Mouse (Mus musculus): Measurements from ENCODE around the gene Tuba1c. TPM values are rescaled to one million over a fixed set of nuclear protein-coding genes. Genes with fewer than 3 reads are reported as not detected.

Tuba1c gene
- total and polyA plus RNA-seq, 3 experiments: 178 to 390 (median 220) TPM

- TF ChIP-seq GABPA (IDR thresholded peaks at IDR 0.05; ENCODE audit: insufficient replicate concordance, low read depth, low read length) (no peak; the same call in 1 of the 2 replicates), POLR2A (IDR thresholded peaks at IDR 0.05; ENCODE audit: low read depth, low read length) (peak; percentile 79), ZMIZ1 (IDR thresholded peaks at IDR 0.05; ENCODE audit: low read depth, low read length) (peak; percentile 61; the same call in 1 of the 2 replicates), HCFC1 (IDR thresholded peaks at IDR 0.05; ENCODE audit: low read depth, low read length) (peak; percentile 89), SMC3 (IDR thresholded peaks at IDR 0.05; ENCODE audit: low read depth, low read length) (peak; percentile 79)
Observed at GRCm38 (mm10) chr15:98993093-98993793, 36.4 kb upstream of the Tuba1c start (continued).

DNA sequence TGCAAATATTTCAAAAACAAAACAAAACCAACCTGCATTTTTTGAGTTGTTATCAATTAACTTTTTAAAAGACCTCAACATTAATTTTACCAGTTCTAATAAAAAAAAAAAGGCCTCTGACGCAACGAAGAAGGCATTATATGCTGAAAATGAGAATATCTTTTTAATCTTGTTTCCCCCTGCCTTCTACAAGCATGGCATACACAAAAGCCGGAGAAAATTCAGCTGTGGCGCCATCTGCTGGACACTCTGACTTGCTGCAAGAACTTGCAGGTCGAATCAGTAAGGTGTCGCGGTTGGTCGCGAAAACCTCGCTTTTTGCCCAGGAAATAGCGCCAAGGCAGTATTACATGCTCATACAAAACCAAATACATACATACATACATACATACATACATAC is 35.8 kb upstream of the Tuba1c start:
- H3K4me2 ChIP-seq (ENCODE audit: insufficient read depth, low read depth, poor library complexity, severe bottlenecking): peak overlapping the region; percentile 18; the same call in 1 of the 2 replicates
- H3K4me3 ChIP-seq (replicated peaks in 1 of 3; ENCODE audit: low read depth in 2 of 3, low read length in 2 of 3, poor library complexity in 1 of 3): peak overlapping the region in 2 of 3 experiments; percentile 57 to 82
- no peaks in the 10 kb centered on the region for H3K36me3 ChIP-seq (replicated peaks in 1 of 2; ENCODE audit: control insufficient read depth in 1 of 2, insufficient read depth in 1 of 2, low read length in 1 of 2)
- no peaks in the 10 kb centered on the region for H3K79me2 ChIP-seq (replicated peaks; ENCODE audit: control insufficient read depth, extremely low read depth, insufficient read depth, poor library complexity, severe bottlenecking)
- H3K4me1 ChIP-seq (ENCODE audit: control insufficient read depth in 1 of 2, insufficient read depth in 2 of 2): peaks cover 8 to 46% of the 10 kb centered on the region in 2 experiments
- H3K27me3 ChIP-seq (replicated peaks): no peaks in the 10 kb centered on the region
- in situ Hi-C loops (cut with MboI; ENCODE audit: low pct_ligation_motif_present, low pct_unique_long_range_greater_than_20kb, low sequenced_read_pairs) (loop anchor here (5.0 to 10.0 kb wide), 2 partner anchors 59 to 107 kb away; partner anchors contain the start of gene Tuba1b), dilution Hi-C loops (cut with MboI; ENCODE audit: extremely low pct_ligation_motif_present, extremely low pct_unique_long_range_greater_than_20kb, low sequenced_read_pairs) (no loop called here)
- H3K27ac ChIP-seq (ENCODE audit: insufficient read depth, low read depth): no peak overlapping the region
- H3K9ac ChIP-seq (ENCODE audit: insufficient read depth, low read depth): peak overlapping the region; percentile 74; the same call in 1 of the 2 replicates
- no peaks in the 10 kb centered on the region for H3K9me3 ChIP-seq (replicated peaks; ENCODE audit: low read length)
- DNase-seq (ENCODE audit: extremely low read depth): peak; percentile 100
- TF ChIP-seq MAX (IDR thresholded peaks at IDR 0.05; ENCODE audit: low read length) (peak; percentile 80), ZKSCAN1 (IDR thresholded peaks at IDR 0.05; ENCODE audit: borderline replicate concordance, low read depth, low read length) (no peak), MXI1 (IDR thresholded peaks at IDR 0.05; ENCODE audit: low read depth, low read length) (peak; percentile 91), E2F4 (IDR thresholded peaks at IDR 0.05; ENCODE audit: insufficient replicate concordance, low read depth, low read length) (no peak; the same call in 1 of the 2 replicates), POLR2AphosphoS2 (IDR thresholded peaks at IDR 0.05; ENCODE audit: low read depth, low read length) (no peak), NELFE (IDR thresholded peaks at IDR 0.05; ENCODE audit: low read depth, low read length) (no peak), SMC3 (IDR thresholded peaks at IDR 0.05; ENCODE audit: low read depth, low read length) (peak; percentile 93), JUND (conservative IDR thresholded peaks at IDR 0.05; ENCODE audit: low read depth, low read length) (0 out of 2 replicates have a peak, but pooled peaks have one; percentile 22), MAZ (IDR thresholded peaks at IDR 0.05; ENCODE audit: low read depth, low read length) (no peak), USF2 (conservative IDR thresholded peaks at IDR 0.05; ENCODE audit: low read depth, low read length) (no peak), NRF1 (IDR thresholded peaks at IDR 0.05; ENCODE audit: low read depth, low read length) (no peak), MAFK (IDR thresholded peaks at IDR 0.05; ENCODE audit: insufficient replicate concordance, low read length) (no peak), ZMIZ1 (IDR thresholded peaks at IDR 0.05; ENCODE audit: low read depth, low read length) (no peak), HCFC1 (IDR thresholded peaks at IDR 0.05; ENCODE audit: low read depth, low read length) (no peak; the same call in 1 of the 2 replicates), ZC3H11A (IDR thresholded peaks at IDR 0.05; ENCODE audit: low read depth, low read length) (peak; percentile 38; the same call in 1 of the 2 replicates), ELF1 (IDR thresholded peaks at IDR 0.05; ENCODE audit: low read depth, low read length) (no peak), CHD1 (IDR thresholded peaks at IDR 0.05; ENCODE audit: low read depth, low read length) (peak; percentile 44; the same call in 1 of the 2 replicates), GABPA (IDR thresholded peaks at IDR 0.05; ENCODE audit: insufficient replicate concordance, low read depth, low read length) (no peak), MYC (IDR thresholded peaks at IDR 0.05; ENCODE audit: low read depth, low read length) (peak; percentile 96), ZNF384 (IDR thresholded peaks at IDR 0.05; ENCODE audit: low read depth, low read length) (no peak; the same call in 1 of the 2 replicates), EP300 (IDR thresholded peaks at IDR 0.05; ENCODE audit: low read length) (no peak), USF1 (IDR thresholded peaks at IDR 0.05; ENCODE audit: low read depth, low read length) (no peak), PAX5 (IDR thresholded peaks at IDR 0.05; ENCODE audit: low read length) (no peak), POLR2A (IDR thresholded peaks at IDR 0.05; ENCODE audit: low read depth, low read length) (no peak), UBTF (IDR thresholded peaks at IDR 0.05; ENCODE audit: low read depth, low read length) (no peak), SIN3A (IDR thresholded peaks at IDR 0.05; ENCODE audit: low read length) (peak; percentile 51; the same call in 1 of the 2 replicates), IRF4 (IDR thresholded peaks at IDR 0.05; ENCODE audit: low read depth, low read length) (no peak), RAD21 (IDR thresholded peaks at IDR 0.05; ENCODE audit: low read depth, low read length) (peak; percentile 91), TCF12 (IDR thresholded peaks at IDR 0.05; ENCODE audit: low read depth, low read length) (0 out of 2 replicates have a peak, but pooled peaks have one; percentile 44), ETS1 (conservative IDR thresholded peaks at IDR 0.05; ENCODE audit: low read depth, low read length) (no peak), RCOR1 (conservative IDR thresholded peaks at IDR 0.05; ENCODE audit: low read depth, low read length) (no peak), TBP (conservative IDR thresholded peaks at IDR 0.05; ENCODE audit: low read depth, low read length) (0 out of 2 replicates have a peak, but pooled peaks have one; percentile 55), CTCF (conservative IDR thresholded peaks at IDR 0.05 in 1 of 2, IDR thresholded peaks at IDR 0.05 in 1 of 2; ENCODE audit: low read depth in 2 of 2, low read length in 2 of 2) (peak; percentile 90 to 98), BHLHE40 (IDR thresholded peaks at IDR 0.05; ENCODE audit: low read depth, low read length) (no peak), JUN (IDR thresholded peaks at IDR 0.05; ENCODE audit: insufficient read depth, low read depth, low read length) (no peak)

Data from CH12.LX (cell line).